Mouse (Mus musculus): ENCODE results near the gene Etl4.
A peak's percentile ranks its signal among the peaks of the same experiment; 100 is the strongest.

Gene Etl4

GRCm38 (mm10) chr2:20521686-20522285, 612.2 kb downstream of the Etl4 start:
- DNase-seq: no peak

GRCm38 (mm10) chr2:20523636-20524035, 614.1 kb downstream of the Etl4 start:
- no peak for DNase-seq

GRCm38 (mm10) chr2:20525879-20526593, 616.5 kb downstream of the Etl4 start:
- DNase-seq: peak; percentile 30 to 67

GRCm38 (mm10) chr2:20526856-20527255, 617.3 kb downstream of the Etl4 start:
- DNase-seq: no peak

GRCm38 (mm10) chr2:20532623-20533022, 623.0 kb downstream of the Etl4 start:
- DNase-seq: no peak

- DNase-seq: no peak
Observed at GRCm38 (mm10) chr2:20537785-20538184, 628.2 kb downstream of the Etl4 start.

- DNase-seq: no peak
Observed at GRCm38 (mm10) chr2:20538871-20539270, 629.3 kb downstream of the Etl4 start.

GRCm38 (mm10) chr2:20541261-20541660, 631.7 kb downstream of the Etl4 start:
- DNase-seq: no peak

- DNase-seq: no peak
Observed at GRCm38 (mm10) chr2:20542286-20542685, 632.7 kb downstream of the Etl4 start.

GRCm38 (mm10) chr2:20545624-20546023, 636.0 kb downstream of the Etl4 start:
- peak in 1 of 2 experiments; percentile 14 for DNase-seq

- DNase-seq: peak; percentile 49 to 56
Observed at GRCm38 (mm10) chr2:20546496-20547348, 637.1 kb downstream of the Etl4 start.

GRCm38 (mm10) chr2:20547349-20547677, 637.7 kb downstream of the Etl4 start:
- peak; percentile 12 to 57 for DNase-seq

GRCm38 (mm10) chr2:20547686-20548624, 638.4 kb downstream of the Etl4 start:
- DNase-seq: no peak

GRCm38 (mm10) chr2:20549065-20549464, 639.5 kb downstream of the Etl4 start:
- no peak for DNase-seq

GRCm38 (mm10) chr2:20549996-20550395, 640.4 kb downstream of the Etl4 start:
- no peak for DNase-seq

- no peak for DNase-seq
Observed at GRCm38 (mm10) chr2:20555706-20556105, 646.1 kb downstream of the Etl4 start.

- DNase-seq: no peak
Observed at GRCm38 (mm10) chr2:20559083-20559482, 649.5 kb downstream of the Etl4 start.

GRCm38 (mm10) chr2:20559723-20560122, 650.1 kb downstream of the Etl4 start:
- peak in 1 of 2 experiments; percentile 7 for DNase-seq

- no peak for DNase-seq
Observed at GRCm38 (mm10) chr2:20560581-20560980, 651.0 kb downstream of the Etl4 start.

GRCm38 (mm10) chr2:20563036-20563435, 653.5 kb downstream of the Etl4 start:
- no peak for DNase-seq

GRCm38 (mm10) chr2:20568456-20568855, 658.9 kb downstream of the Etl4 start:
- DNase-seq: peak in 1 of 2 experiments; percentile 30

GRCm38 (mm10) chr2:20571940-20572339, 662.4 kb downstream of the Etl4 start:
- DNase-seq: no peak

- no peak for DNase-seq
Observed at GRCm38 (mm10) chr2:20580331-20580730, 670.8 kb downstream of the Etl4 start.

Measured in kidney, postnatal 25 days (tissue).